Mouse (Mus musculus): ENCODE data around the gene Otulinl. TPM values are rescaled to one million over a fixed set of nuclear protein-coding genes. Genes with fewer than 3 reads are reported as not detected.

Otulinl gene
- total RNA-seq, 2 experiments from 2014 or later: 1.3 to 2.4 TPM

DNA sequence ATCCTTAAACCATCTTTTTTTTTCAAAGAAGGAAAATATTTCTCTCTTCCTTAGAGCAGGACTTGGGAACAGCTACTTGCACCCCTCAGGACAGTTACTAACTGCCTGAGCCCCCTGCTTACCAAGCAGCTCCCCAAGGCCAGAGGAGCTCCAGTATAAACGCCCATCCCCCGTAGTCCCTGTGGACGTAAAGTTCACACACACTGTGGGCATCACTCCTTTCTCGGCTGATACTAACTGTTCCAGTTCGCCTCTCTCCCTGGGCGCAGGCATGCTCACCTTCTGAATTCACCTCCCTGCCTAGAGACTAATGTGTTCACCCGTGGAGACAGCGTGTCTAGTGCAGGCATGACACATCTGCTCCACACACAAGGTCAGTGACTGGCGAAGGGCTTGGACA lies 2.9 kb downstream of the Otulinl start:
- no peak for DNase-seq

DNA sequence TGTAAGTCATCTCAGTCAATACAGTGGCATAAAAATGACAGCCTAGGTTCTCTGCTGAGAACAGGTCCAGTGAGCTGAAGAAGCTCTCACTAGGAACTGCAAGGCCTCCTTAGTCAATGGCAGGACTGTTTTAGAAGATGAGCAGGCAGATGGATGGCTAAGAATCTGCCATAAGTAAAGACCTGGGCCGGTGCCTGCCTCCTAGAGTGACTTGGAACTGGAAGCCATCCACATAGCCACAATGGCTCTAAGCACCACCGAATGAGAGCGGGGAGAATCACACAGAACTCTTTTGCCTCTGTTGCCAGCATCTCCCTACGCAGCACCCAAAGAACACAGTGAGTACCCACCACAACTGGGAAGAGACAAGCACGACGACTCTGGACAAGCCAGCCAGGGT lies 3.6 kb downstream of the Otulinl start:
- no peak for DNase-seq

- no peak for DNase-seq
These were observed 5.2 kb downstream of the Otulinl start for GRCm38 (mm10) chr15:27676211-27676610.

- DNase-seq: no peak
These were observed 6.3 kb downstream of the Otulinl start for GRCm38 (mm10) chr15:27675122-27675521.

- DNase-seq: no peak
These were observed 7.3 kb downstream of the Otulinl start for GRCm38 (mm10) chr15:27674041-27674440.

DNA sequence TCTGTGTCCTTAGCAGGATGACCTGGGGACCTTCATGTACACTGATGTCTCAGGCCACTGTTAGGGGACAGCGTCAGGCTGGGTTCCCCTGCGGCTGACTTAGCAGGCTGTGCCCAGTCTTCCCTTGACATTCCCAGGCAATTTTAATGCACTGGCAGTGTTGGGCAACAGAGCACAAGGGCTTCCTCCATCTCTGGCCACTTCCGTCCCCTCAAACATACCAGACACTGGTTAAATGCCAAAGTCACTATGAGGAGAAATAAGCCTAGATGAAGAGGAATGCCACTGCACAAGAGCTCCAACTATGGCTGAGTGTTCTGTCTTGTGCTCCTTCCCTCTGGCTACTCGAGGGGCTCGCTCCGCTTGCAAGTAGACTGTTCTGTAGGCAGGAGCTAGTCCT lies 8.2 kb downstream of the Otulinl start:
- DNase-seq: no peak

GRCm38 (mm10) chr15:27672259-27672658 lies 9.1 kb downstream of the Otulinl start:
- DNase-seq: no peak

DNA sequence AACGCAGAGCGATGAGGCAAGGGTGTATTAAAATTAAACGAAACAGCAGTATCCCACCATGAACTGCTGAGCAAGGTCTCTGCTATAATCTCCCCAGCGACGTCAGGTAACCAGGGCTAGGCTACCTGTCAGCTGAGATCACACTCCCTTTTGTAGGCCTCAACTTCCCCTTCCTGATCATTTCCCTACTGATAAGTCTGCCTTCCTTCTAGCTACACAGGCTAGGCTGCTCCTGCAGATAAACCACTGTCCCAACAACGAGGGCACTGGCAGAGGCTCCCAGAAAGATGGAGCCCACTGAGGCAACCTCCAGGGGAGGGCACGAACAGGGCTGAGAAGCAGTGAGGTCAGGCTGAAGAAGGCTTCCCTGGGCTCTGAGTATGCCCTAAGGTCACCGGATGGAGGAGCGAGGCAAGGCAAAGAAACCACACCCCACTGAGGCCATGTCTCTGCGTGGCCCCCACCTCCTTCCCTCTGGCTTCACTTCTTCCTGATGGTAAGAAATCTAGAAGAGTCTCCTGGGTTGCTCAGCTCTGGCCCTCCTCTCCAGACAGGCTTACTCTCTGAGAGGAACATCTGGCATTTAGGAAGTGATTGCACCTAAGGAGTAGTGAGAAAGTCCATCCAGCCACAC lies 9.7 kb downstream of the Otulinl start:
- DNase-seq: no peak

- DNase-seq: no peak
These were observed 10.7 kb downstream of the Otulinl start for GRCm38 (mm10) chr15:27670708-27671107.

GRCm38 (mm10) chr15:27669931-27670411 lies 11.4 kb downstream of the Otulinl start:
- no peak for DNase-seq

GRCm38 (mm10) chr15:27669276-27669675 lies 12.1 kb downstream of the Otulinl start:
- no peak for DNase-seq

DNA sequence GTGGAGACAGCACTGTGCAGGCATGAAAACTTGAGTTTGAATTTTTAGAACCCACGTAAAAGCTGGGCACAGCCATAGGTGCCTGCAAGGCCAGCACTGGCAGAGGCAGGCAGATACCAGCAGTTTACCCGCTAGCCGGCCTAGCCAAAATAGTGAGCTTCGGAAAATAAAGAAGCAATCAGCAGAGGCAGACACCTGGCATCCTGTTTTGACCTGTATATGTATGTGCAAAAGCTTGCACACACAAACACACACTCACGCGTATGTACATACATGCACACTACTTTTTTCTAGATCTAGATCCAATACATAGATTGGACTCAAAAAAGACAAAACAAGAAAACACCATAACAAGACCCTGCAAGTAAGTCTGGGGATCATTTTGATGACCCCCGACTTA lies 12.8 kb downstream of the Otulinl start:
- no peak for DNase-seq

DNA sequence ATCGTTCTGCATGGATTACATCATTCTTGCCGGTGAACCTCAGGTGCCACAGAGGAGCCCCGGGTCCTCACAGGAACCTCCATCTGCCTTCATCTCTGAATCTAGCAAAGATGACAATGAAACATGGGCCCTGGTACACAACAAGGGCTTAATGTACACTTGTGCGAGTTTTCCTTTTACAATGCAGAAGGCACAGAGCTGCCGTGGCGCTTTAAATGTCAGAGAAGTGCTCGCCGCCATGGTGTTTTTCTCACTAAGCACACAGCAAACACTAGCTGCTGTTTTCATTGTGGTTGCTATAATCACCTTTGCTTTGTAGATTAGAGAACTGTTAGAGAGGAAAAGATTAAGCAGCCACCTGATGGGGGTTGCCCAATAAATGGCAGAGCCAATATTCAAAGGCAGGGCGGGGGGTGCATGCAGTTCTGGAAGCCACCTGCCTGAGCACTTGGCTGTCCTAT lies 13.3 kb downstream of the Otulinl start:
- no peak for DNase-seq

GRCm38 (mm10) chr15:27666911-27667539 lies 14.4 kb downstream of the Otulinl start:
- no peak for DNase-seq

DNA sequence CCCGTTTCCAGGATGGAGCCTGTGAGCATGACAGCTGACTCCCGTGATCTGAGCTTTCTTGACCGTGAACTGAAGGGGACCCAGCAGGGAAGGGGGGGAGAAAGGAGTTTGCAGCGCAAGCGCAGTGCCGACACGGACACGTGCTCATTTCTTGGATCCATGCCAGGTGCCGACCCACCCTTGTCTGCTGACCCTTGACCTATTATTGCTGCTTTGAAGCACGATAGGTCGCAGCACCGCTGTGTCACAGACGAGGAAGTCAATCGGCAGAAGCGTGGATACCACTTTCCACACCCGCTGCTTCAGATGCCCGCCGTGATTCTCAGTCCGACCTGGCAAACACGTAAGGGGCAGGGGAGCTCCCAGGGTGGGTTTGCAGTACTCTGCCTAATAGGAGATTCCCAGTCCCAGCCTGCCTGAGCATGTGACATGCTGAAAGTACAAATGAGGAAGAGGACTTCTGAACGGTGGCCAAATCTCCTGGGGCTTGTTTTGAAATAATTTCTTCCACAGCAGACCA lies 15.9 kb downstream of the Otulinl start:
- DNase-seq: peak; percentile 26

DNA sequence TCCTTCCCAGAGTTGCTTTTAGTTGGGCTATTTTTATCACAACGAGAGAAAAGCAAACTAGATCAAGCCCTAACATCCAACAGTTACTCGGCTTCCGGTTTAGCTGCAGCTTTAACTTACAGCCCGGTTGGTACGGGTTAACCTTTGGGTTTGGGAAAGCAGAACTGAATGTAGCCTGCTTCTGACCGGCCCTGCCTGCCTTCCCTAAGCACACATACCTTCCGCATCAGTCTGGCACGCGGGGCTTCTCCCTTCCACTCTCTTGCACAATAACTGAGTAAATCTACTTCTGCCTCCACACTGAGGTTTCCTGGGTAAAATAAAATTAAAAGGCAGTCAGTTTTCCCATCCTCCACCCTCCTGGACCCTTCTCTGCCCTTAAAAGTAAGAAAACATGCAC lies 17.3 kb downstream of the Otulinl start:
- DNase-seq: no peak

DNA sequence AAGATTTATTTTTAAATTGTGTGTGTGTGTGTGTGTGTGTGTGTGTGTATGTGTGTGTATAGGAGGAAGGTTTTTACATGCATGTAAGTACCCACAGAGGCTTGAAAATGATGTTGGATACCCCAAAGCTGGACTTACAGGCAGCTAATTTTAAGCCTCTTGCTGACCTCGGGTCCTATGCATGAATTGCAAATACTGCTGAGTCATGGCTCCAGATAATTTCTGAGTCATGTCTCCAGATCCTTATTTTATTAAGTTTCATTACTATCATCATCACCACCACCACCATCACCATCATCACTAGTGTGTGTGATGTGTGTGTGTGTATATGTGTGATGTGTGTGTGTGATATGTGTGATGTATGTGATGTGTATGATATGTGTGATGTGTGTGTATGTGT lies 18.7 kb downstream of the Otulinl start:
- DNase-seq: no peak

- DNase-seq: no peak
These were observed 19.7 kb downstream of the Otulinl start for GRCm38 (mm10) chr15:27661696-27662095.

DNA sequence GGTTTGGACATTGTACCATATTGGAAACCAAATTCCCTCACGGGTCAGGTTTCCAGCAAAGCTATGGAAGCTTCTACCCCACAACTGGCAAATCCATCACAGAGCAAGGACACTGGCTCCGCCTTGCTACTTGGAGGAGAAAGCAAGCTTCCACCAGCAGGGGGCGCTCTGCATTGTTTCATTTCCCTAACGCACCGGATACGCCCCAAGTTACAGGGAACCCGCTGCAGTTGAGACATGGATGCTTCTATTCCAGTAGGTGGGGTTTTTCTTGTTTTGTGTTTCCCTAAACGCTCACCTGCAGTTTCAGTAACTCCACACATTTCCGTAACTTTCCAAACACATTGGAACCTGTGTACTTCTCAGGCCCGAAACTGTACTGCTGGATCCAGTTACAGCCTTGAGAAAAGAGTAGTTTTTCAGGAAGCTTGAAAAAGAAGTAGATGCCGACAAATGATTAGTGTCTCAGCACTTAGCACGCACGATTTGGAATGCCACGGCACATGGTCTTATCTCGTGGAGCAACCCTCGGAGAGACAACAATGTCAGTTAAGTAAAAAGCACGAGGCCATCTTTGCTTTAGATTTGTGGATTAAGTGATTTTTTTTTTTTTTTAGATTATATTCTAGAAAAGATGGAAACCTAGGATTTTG lies 21.7 kb downstream of the Otulinl start:
- DNase-seq: peak; percentile 93

DNA sequence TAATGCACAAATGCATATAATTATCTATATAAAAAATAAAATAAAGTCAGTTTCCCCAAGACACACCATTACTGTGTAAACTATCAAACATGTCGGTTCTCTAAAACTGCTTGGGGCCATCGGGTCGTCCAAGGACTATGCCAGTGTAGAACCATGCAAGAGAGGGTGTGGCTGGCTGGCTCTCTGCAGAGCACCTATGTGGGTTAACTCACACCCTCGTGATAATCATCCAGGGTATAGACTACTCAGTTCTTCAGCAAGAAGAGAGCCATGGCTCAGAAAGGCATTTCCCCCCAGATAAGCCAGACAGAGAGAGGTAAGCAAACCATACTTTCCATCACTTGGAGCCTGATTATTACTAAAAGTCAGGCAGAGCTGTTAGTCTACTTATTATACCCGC lies 22.2 kb downstream of the Otulinl start:
- DNase-seq: no peak

DNA sequence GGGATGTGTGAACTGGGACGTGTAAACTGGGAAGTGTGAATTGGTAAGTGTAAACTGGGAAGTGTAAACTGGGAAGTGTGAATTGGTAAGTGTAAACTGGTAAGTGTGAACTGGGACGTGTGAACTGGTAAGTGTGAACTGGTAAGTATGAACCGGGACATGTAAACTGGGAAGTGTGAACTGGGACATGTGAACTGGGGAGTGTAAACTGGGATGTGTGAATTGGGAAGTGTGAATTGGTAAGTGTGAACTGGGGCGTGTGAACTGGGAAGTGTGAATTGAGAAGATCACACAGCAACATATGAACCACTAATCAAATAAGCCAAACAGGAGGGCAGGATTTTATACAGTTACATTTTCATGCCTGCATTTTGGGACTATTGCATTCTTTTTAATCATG lies 23.0 kb downstream of the Otulinl start:
- no peak for DNase-seq

DNA sequence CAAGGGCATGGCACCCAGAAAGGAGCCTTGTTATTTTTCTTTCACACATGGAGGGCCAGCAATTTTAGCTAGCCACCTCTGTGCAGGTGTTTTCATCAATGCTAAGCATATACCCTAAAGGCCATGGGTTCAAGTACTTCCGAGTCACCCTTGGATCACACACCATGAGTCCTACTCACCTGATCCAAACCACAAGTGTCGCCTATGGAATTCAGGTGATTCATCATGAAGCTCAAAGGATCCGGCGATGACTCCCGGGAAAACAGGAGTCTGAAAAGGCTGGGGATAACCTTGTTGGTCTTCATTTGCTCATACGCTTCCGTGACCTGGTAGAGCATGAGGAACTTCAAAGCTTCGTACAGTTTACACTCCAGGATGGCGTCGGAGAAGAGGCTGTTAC lies 23.5 kb downstream of the Otulinl start:
- DNase-seq: no peak

GRCm38 (mm10) chr15:27656626-27657025 lies 24.8 kb downstream of the Otulinl start:
- DNase-seq: no peak

DNA sequence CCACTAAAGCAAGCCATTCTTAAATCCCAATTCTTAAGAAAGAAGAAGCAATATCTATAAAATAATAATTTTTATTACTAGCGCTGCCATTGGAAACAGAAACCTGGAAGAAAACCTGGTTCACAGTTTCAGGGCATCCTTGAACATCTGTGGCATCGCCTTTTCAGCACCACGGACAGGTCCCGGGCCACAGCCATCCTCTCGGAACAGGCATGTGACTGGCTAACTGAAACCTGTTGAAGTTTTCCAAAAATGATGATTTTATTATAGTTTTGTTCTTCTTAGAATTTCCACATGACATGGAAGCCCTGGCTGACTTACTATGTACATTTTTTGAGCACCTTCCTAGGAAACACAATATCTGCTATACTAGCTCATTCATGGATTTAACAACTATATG lies 26.4 kb downstream of the Otulinl start:
- peak; percentile 71 for DNase-seq
